Mouse (Mus musculus): ENCODE data around the gene Eif4e.
A peak's percentile ranks its signal among the peaks of the same experiment; 100 is the strongest.
"Not testable (repeated sequence)": the region's sequence is repeated elsewhere in the genome, so short reads cannot be mapped to it uniquely, and the experiment has no call there.

Gene Eif4e

DNA sequence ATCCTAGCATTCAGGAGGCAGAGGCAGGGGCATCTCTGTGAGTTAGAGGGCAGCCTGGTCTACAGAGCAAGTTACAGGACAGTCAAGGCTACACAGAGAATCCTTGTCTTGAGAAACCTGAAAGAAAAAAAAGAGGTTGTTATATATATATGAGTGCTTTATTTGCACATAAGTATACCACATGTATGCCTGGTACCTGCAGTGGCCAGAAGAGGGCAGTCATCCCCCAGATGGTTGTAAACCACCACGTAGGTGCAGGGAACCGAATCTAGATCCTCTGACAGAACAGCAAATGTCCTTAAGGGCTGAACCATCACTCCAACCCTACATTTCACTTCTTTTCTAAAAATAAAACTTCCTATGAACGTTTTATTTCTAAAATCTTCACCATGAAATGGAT lies 8.1 kb upstream of the Eif4e start:
- no peak for DNase-seq (ENCODE audit: low read depth, low spot score)

DNA sequence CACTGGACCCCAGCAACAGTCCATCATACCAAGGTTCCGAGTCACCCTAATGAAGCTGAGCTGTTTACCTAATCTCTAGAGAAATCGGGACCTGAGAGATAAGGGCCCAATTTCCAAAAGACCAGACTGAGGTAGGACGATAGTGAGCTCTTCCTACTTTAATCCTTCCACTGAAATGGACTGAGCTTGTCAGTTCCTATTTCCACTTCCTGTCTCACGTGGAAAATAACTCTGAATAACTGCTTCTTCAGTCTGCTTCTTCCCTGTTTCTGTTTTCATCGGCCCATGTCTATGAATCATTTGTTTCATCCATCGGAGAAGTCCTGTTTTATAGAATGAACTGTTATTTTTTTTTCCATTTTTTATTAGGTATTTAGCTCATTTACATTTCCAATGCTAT lies 6.8 kb upstream of the Eif4e start:
- DNase-seq (ENCODE audit: low read depth, low spot score), result no peak

- no peak for DNase-seq (ENCODE audit: low read depth, low spot score)
Observed at GRCm38 (mm10) chr3:138523956-138524355, 2.0 kb upstream of the Eif4e start.

DNA sequence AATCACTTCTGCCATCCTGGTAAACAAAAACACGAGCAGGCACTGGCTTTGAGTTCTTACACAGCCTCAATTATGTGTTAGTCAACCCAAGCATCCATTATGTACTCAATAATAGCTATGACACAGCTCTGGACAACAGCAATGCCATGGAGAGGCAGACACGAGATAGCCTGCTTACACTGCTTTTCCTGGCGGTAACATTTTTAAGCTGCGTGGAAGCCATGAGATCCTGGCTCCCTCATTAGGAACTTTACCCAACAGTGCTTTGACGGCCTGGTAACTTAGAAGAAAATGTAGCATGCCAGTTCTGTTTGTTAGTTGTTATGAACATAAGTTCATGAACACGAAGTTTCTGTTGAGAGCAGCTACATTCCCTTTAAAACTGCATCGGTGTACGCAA lies 485 bp upstream of the Eif4e start:
- no peak for DNase-seq (ENCODE audit: low read depth, low spot score)

GRCm38 (mm10) chr3:138526916-138527666 lies 1.1 kb downstream of the Eif4e start:
- peak; percentile 99 for DNase-seq (ENCODE audit: low read depth, low spot score)

DNA sequence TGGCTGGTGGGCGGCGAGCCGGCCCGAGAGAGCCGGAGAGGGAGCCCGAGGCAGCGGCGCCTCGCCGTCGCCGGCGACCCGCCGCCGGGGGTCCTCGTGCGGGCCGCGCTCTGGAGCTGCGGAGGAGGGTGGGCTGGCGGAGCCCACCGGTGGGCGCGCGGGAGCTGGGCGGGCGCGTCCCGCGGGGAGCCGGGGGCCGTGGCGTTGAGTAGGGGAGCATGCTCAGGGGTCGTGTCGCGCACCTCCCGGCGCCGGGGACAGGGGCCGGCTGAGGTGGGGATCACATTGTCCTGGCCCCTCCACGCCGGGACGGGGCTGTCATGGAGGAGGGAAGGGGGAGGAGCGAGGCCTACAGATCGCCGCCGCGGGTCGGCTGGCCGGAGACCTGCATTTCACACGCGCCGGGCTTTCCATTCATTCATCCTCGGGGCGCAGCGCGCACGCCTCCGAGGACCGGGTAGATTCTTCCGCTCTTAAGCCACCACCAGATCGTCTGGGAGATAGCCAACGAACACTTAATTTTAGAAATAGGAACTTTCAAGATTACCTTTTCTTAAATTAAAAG lies 1.8 kb downstream of the Eif4e start:
- DNase-seq (ENCODE audit: low read depth, low spot score), result peak; percentile 84

DNA sequence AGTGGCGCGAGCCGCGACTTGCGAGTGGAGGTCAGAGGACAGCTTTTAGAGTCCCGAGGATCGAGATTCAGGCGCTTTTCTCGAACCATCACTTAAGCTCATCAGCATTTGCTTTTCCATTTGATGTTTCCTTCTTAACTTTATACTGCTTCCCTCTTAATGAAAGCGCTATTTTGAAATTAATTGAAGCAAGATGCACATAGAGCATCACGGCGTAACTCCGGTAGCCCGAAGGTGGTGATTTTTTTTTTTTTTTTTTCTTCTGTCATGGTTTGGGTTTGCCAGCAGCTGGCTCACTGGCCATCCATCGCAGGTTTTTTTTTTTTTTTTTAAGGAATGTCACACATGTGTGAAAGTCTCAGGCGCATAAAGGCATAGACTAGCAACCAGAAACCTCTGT lies 2.3 kb downstream of the Eif4e start:
- DNase-seq (ENCODE audit: low read depth, low spot score), result no peak

DNA sequence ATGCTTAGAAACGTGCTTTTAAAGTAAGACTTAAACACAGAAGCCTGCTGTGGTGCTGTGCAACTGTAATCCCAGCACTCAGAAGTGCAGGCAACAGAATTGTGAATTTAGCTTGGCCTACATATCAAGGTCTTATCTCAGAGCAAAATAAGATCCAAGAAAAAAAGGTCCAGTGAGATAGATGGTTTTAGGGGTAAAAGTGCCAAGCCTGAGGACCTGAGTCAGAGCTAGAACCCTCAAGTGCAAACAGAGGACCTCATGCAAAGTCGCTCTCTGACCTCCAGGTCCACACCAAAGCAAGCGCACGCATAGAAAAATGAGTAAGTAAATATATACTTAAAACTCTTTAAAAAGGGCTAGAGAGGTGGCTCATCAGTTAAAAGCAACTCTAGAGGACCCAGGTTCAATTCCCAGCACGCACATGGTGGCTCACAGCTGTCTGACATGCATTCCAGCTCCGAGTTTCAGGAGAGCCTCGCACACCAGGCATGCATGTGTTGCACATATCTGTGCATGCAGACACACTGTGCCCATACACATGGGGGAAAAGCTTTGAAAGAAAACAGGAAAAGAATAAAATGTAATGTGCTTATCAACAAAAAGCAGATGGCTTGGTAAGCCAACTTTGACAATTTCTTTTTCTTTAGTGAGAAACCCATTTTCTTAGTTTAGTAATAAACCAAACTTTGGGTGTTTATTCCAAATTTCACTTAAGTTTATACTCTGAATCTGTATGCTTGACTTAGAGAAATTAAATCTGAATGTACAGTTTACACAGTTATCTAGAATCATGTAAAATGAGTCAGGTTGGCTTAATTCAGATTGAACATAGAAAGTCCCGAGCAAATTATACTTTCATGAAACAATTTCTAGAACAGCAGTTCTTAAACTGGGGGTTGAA lies 4.8 kb downstream of the Eif4e start:
- no peak for DNase-seq (ENCODE audit: low read depth, low spot score)

DNA sequence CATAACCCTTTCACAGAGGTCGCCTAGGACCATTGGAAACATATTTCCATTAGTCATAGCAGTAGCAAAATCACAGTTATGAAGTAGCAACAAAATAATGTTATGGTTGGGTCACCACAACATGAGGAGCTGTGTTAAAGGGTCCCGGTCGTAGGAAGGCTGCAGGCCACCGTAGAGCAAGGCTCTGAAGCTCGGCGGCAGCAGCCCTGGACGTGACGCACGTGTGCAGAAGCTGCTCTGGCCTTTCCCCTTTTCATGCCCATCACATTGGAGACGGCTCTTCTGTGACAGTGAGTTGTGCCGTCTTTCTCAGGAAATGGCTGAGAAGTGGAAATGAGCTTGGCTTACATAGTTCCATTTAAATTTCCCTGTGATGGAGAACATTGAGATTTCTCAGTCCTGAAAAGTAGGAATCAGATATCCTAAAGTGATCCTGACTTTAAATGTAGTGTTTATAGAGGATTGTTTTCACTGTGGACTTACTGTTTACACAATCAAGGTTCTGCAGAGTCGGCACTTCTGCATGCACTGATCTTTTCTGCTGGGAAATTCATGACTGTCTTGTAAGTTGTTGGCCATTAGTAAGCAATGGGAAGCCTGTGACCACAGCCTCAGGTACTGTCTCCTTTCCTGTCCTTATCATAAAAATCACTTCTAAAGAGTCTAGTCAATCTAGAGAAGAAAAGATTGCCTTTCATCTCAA lies 5.7 kb downstream of the Eif4e start:
- no peak for DNase-seq (ENCODE audit: low read depth, low spot score)

- no peak for DNase-seq (ENCODE audit: low read depth, low spot score)
Observed at GRCm38 (mm10) chr3:138532764-138533163, 6.8 kb downstream of the Eif4e start.

GRCm38 (mm10) chr3:138536031-138536430 lies 10.1 kb downstream of the Eif4e start:
- no peak for DNase-seq (ENCODE audit: low read depth, low spot score)

DNA sequence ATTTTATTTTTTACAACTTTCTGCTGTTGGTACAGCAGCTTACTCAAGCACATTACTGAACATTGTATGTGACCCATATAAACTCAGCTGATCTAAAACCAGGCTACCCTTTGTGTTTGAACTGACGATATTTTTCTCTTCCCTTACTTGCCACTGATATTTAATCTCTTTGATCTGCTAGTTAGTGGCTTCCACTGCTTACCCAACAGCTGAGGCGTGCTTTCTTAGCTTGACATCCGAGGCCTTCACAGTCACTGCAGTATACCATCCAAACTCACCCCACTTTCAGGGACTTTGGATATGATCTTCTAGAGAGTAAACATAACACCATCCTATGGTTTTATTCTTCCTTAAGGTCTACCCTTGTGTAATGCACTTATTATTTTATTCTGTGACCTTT lies 16.6 kb downstream of the Eif4e start:
- DNase-seq (ENCODE audit: low read depth, low spot score), result no peak

- DNase-seq (ENCODE audit: low read depth, low spot score), result no peak
Observed at GRCm38 (mm10) chr3:138544117-138544516, 18.1 kb downstream of the Eif4e start.

GRCm38 (mm10) chr3:138546678-138547077 lies 20.7 kb downstream of the Eif4e start:
- DNase-seq (ENCODE audit: low read depth, low spot score), result no peak

GRCm38 (mm10) chr3:138549045-138549444 lies 23.1 kb downstream of the Eif4e start:
- no peak for DNase-seq (ENCODE audit: low read depth, low spot score)

DNA sequence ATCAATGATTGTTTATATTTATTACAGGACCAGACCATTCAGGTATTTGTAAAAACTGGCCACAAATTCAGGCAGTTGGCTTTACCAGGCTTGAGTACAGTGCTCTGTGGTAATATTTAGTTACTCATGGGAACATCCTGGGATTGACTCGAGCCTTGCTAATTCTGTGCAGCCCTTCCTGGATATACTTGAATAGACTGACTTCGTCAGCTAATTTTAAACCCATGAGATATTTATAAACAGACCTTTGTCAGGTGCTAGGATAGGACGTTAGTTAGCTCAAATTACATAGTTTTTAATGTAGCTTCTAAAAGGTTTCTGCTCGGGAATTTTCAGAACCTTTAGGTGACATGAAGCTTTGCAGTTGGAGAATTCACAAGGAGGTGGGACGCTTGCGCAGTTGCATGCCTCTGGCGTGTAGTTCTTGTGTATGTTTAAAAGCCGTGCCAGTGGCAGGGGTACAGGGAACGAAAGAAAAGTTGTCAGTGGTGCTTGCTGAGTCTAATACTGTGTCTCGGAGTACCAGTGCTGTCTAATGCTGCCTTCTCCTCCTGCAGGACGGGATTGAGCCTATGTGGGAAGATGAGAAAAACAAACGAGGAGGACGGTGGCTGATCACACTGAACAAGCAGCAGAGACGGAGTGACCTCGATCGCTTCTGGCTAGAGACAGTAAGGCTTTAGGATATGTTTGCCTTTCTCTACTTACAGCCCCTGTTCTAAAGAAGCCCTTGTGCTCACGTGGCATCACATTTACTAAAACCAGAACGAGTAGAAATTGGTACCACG lies 24.6 kb downstream of the Eif4e start:
- no peak for DNase-seq (ENCODE audit: low read depth, low spot score)

DNA sequence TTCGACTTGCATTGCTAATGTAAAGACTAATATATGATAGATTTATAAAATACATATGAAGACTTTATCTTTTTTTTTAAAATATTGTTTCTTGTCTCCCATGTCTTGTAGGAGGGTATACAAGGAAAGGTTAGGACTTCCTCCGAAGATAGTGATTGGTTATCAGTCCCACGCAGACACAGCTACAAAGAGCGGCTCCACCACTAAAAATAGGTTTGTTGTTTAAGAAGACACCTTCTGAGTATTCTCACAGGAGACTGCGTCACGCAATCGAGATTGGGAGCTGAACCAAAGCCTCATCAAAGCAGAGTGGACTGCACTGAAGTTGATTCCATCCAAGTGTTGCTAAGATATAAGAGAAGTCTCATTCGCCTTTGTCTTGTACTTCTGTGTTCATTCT lies 29.3 kb downstream of the Eif4e start:
- not testable (repeated sequence) for DNase-seq (ENCODE audit: low read depth, low spot score)

DNA sequence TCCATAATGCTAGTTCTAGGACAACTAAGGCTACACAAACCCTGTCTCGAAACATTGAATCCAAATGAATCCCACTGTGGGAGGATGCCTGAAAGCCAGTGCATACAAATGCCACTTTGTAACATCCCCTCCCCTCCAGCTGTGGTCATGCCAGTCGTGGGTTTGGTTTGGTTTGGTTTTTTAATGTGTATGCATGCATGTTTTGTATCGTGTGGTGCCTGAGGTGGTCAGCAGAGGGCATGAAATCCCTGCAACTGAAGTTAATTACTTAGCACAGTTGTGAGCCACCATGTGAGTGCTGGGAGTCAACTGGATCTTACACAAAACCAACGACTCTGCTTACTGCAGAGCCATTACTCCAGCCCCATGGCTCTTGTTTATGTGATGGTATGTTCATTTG lies 32.5 kb downstream of the Eif4e start:
- peak; percentile 47 for DNase-seq (ENCODE audit: low read depth, low spot score)

GRCm38 (mm10) chr3:138560242-138560641 lies 34.3 kb downstream of the Eif4e start:
- DNase-seq (ENCODE audit: low read depth, low spot score), result peak; percentile 12

- peak; percentile 61 for DNase-seq (ENCODE audit: low read depth, low spot score)
Observed at GRCm38 (mm10) chr3:138560886-138561285, 34.9 kb downstream of the Eif4e start.

GRCm38 (mm10) chr3:138578867-138579266 lies 52.9 kb downstream of the Eif4e start:
- DNase-seq (ENCODE audit: low read depth, low spot score), result no peak

All from mesoderm, embryonic 11.5 days (tissue).